Mouse (Mus musculus) ES-CJ7 (cell line): ENCODE measurements at regions not wholly inside any gene's neighbourhood (a gene's known extent, or its start where the extent isn't known, plus 50 kb on each side); places are given as distances from the start of the nearest gene placed in this dataset.
A peak's percentile ranks its signal among the peaks of the same experiment; 100 is the strongest.

ENCODE experiments used
- DNase-seq: peaks from one replicate; pipeline ENCODE4 v3.0.0; 2011; ENCODE audit warnings: low read depth, low spot score

- DNase-seq: no peak
These were observed 51.6 kb upstream of the Tbc1d21 start for GRCm38 (mm10) chr9:58421702-58422392.

- DNase-seq: no peak
These were observed 58.5 kb upstream of the Tbc1d21 start for GRCm38 (mm10) chr9:58428795-58429194.

- DNase-seq: no peak
These were observed 57.6 kb upstream of the Insyn1 start for GRCm38 (mm10) chr9:58430772-58431171.

- DNase-seq: no peak
These were observed 55.5 kb upstream of the Insyn1 start for GRCm38 (mm10) chr9:58432793-58433370.

GRCm38 (mm10) chr9:58436246-58437091, 51.9 kb upstream of the Insyn1 start:
- peak; percentile 46 for DNase-seq

GRCm38 (mm10) chr9:58437541-58437940, 50.9 kb upstream of the Insyn1 start:
- no peak for DNase-seq

GRCm38 (mm10) chr9:58438071-58438858, 50.1 kb upstream of the Insyn1 start:
- DNase-seq: no peak
